Comparison of ENCODE assay signal across 8 mouse cellular contexts in genomic region chr6:52013245-52013945, GRCm38 (mm10). TPM values are rescaled to one million over a fixed set of nuclear protein-coding genes. Genes with fewer than 3 reads are reported as not detected.
DNase-seq lines count a peak whose midpoint lies in the region; ATAC-seq and TF ChIP-seq lines count a peak whose summit lies in the region.

No protein-coding gene starts in this region.

- peak overlapping the region; percentile 53 for H3K4me2 ChIP-seq in kidney, embryonic 14.5 days (replicated peaks; ENCODE audit: low read depth, low read length)
- H3K4me2 ChIP-seq in hindbrain, embryonic 16.5 days (ENCODE audit: low read length): peak overlapping the region; percentile 66
- peak overlapping the region; percentile 80 for H3K4me2 ChIP-seq in midbrain, postnatal 0 days (ENCODE audit: low read depth, low read length, poor library complexity, severe bottlenecking)

- H3K36me3 ChIP-seq in kidney, embryonic 14.5 days (ENCODE audit: control insufficient read depth, insufficient read depth, low read length): no peaks in the 10 kb centered on the region
- no peaks in the 10 kb centered on the region for H3K36me3 ChIP-seq in hindbrain, embryonic 16.5 days (ENCODE audit: control insufficient read depth, insufficient read depth, low read length)
- H3K36me3 ChIP-seq in midbrain, postnatal 0 days (ENCODE audit: insufficient read depth, low read length): no peaks in the 10 kb centered on the region

- DNase-seq in kidney, postnatal 25 days: no peak
- DNase-seq in ZHBTc4 (ENCODE audit: low read depth, low spot score): peak; percentile 28
- DNase-seq in midbrain, postnatal 0 days (ENCODE audit: low spot score): no peak
- no peak for DNase-seq in gastrocnemius, adult 18-20 months (ENCODE audit: low spot score)
- DNase-seq in spleen, postnatal 36 days (ENCODE audit: low spot score in 2 of 2): no peak
- DNase-seq in urinary bladder, adult 2 months (ENCODE audit: low spot score): no peak

- H3K4me3 ChIP-seq in kidney, embryonic 14.5 days (ENCODE audit: low read length): peak overlapping the region; percentile 65
- peak overlapping the region; percentile 78 for H3K4me3 ChIP-seq in hindbrain, embryonic 16.5 days (ENCODE audit: low read length)
- H3K4me3 ChIP-seq in midbrain, postnatal 0 days (ENCODE audit: low read depth, low read length): peak overlapping the region; percentile 60

- no peaks in the 10 kb centered on the region for H3K9me3 ChIP-seq in kidney, embryonic 14.5 days (ENCODE audit: control insufficient read depth, low read length)
- H3K9me3 ChIP-seq in hindbrain, embryonic 16.5 days (ENCODE audit: control insufficient read depth, low read length): no peaks in the 10 kb centered on the region
- H3K9me3 ChIP-seq in midbrain, postnatal 0 days (ENCODE audit: low read length): no peaks in the 10 kb centered on the region

- no peak for ATAC-seq in kidney, embryonic 14.5 days (ENCODE audit: low FRiP score, low TSS enrichment)
- no peak for ATAC-seq in hindbrain, embryonic 16.5 days
- no peak for ATAC-seq in midbrain, postnatal 0 days (ENCODE audit: low FRiP score)

- no peak overlapping the region for H3K9ac ChIP-seq in kidney, embryonic 14.5 days (ENCODE audit: low read depth, low read length)
- no peak overlapping the region for H3K9ac ChIP-seq in hindbrain, embryonic 16.5 days (ENCODE audit: low read depth, low read length)
- H3K9ac ChIP-seq in midbrain, postnatal 0 days (replicated peaks; ENCODE audit: low read length, poor library complexity, severe bottlenecking): peak overlapping the region; percentile 51; the same call in 1 of the 2 replicates

- TF ChIP-seq CTCF in midbrain, postnatal 0 days (IDR thresholded peaks at IDR 0.05): no peak

- H3K27me3 ChIP-seq in kidney, embryonic 14.5 days (ENCODE audit: control insufficient read depth, insufficient read depth, low read length): no peaks in the 10 kb centered on the region; the same call in 1 of the 2 replicates
- peaks cover 6% of the 10 kb centered on the region; the same call in 1 of the 2 replicates for H3K27me3 ChIP-seq in hindbrain, embryonic 16.5 days (replicated peaks; ENCODE audit: control insufficient read depth, insufficient read depth, low read length)
- peaks cover 34% of the 10 kb centered on the region for H3K27me3 ChIP-seq in midbrain, postnatal 0 days (ENCODE audit: insufficient read depth, low read length)

- WGBS in kidney, embryonic 14.5 days: 13% methylated on average over 3 of the region's 3 CpGs
- 14% methylated on average over 3 of the region's 3 CpGs for WGBS in hindbrain, embryonic 16.5 days
- WGBS in midbrain, postnatal 0 days: 13% methylated on average over 3 of the region's 3 CpGs

- no peak overlapping the region for H3K27ac ChIP-seq in kidney, embryonic 14.5 days (ENCODE audit: low read depth, low read length)
- H3K27ac ChIP-seq in hindbrain, embryonic 16.5 days (ENCODE audit: low read depth, low read length): no peak overlapping the region
- no peak overlapping the region for H3K27ac ChIP-seq in midbrain, postnatal 0 days (ENCODE audit: low read depth, low read length)

- H3K4me1 ChIP-seq in kidney, embryonic 14.5 days (ENCODE audit: control insufficient read depth, insufficient read depth, low read length): no peaks in the 10 kb centered on the region
- H3K4me1 ChIP-seq in hindbrain, embryonic 16.5 days (ENCODE audit: control insufficient read depth, insufficient read depth, low read depth, low read length): peaks cover 3% of the 10 kb centered on the region; the same call in 1 of the 2 replicates
- H3K4me1 ChIP-seq in midbrain, postnatal 0 days (ENCODE audit: insufficient read depth, low read length): no peaks in the 10 kb centered on the region; the same call in 1 of the 2 replicates

RNA-seq across cellular contexts. Expression of gene Skap2, which starts 1.0 kb away (rescaled TPM):
- 29.2 and 33.8 TPM in 2 replicates for polyA plus RNA-seq in kidney, embryonic 14.5 days (2014; fragmentation: Nextera tagmentation; extraction: Ambion mirVana)
- 23.8 and 30.3 TPM in 2 replicates for polyA plus RNA-seq in hindbrain, embryonic 16.5 days (2015; fragmentation: Nextera tagmentation; extraction: Ambion mirVana)
- 11.5 TPM in 2 replicates for total RNA-seq in midbrain, postnatal 0 days (2014; rRNA removed)
- polyA plus RNA-seq in midbrain, postnatal 0 days (2015; fragmentation: Nextera tagmentation; extraction: Ambion mirVana): 9.3 and 12.5 TPM in 2 replicates
- 1 to 10 TPM; 3.9 to 4.3 TPM for total RNA-seq in gastrocnemius, adult 18-20 months (2021)
- polyA plus RNA-seq in urinary bladder, adult 2 months (2012; rRNA removed): 22.6 and 26.0 TPM in 2 replicates
